26 mouse cellular contexts compared by ENCODE assay signal in the genomic region with DNA sequence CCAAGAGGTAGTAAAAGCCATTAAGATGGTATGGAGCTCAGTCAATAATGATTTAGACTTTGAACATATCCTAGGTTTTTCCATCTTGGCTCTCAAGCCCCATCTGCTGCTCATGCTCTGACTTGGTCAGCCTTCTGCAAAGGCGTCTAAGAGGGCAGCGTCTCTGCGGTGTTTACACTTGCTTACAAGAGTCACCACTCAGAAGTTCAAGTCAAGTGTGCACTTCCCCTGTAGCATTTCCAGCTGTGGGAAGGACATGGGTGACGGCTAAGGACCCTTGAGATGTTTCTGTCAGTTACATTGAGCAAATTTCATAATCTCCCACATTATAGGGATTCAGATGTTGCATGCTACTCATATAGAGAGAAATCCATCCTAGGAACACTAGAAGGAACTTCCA. TPM values are rescaled to one million over a fixed set of nuclear protein-coding genes. Genes with fewer than 3 reads are reported as not detected.
DNase-seq lines count a peak whose midpoint lies in the region; ATAC-seq and TF ChIP-seq lines count a peak whose summit lies in the region.
"Had no signal": no experiment of that assay in that cellular context is flagged by ENCODE, and none has a peak within 500 bp of the region (broad histone marks: within the 10 kb centered on the region; RNA-seq: fewer than 3 reads in every experiment).

No protein-coding gene starts in this region.

- no peaks in the 10 kb centered on the region for H3K4me1 ChIP-seq in kidney, postnatal 0 days (replicated peaks; ENCODE audit: insufficient read depth, low read length)
- H3K4me1 ChIP-seq in neural tube, embryonic 14.5 days (ENCODE audit: control insufficient read depth, insufficient read depth, low read length): no peaks in the 10 kb centered on the region
- H3K4me1 ChIP-seq in neural tube, embryonic 15.5 days: peaks cover 5% of the 10 kb centered on the region; the same call in 1 of the 2 replicates
- H3K4me1 ChIP-seq: embryonic facial prominence, embryonic 10.5 days; embryonic facial prominence, embryonic 13.5 days; forebrain, embryonic 12.5 days; forebrain, embryonic 15.5 days; heart, embryonic 10.5 days; hindbrain, embryonic 12.5 days; hindbrain, embryonic 15.5 days had no signal

- ATAC-seq in kidney, postnatal 0 days (replicated peaks; ENCODE audit: low FRiP score, low read depth): no peak
- no peak; the same call in 1 of the 2 replicates for ATAC-seq in neural tube, embryonic 14.5 days (ENCODE audit: low read depth)
- 0 out of 2 replicates have a peak, but pooled peaks have one; percentile 38 for ATAC-seq in neural tube, embryonic 15.5 days (ENCODE audit: low FRiP score)
- ATAC-seq: CD4-positive, CD25-positive, alpha-beta regulatory T cell, adult 4 months; forebrain, embryonic 15.5 days had no signal

- no peaks in the 10 kb centered on the region for H3K9me3 ChIP-seq in kidney, postnatal 0 days (replicated peaks; ENCODE audit: low read length)
- H3K9me3 ChIP-seq in neural tube, embryonic 14.5 days (ENCODE audit: control insufficient read depth, low read length): no peaks in the 10 kb centered on the region
- H3K9me3 ChIP-seq in neural tube, embryonic 15.5 days (replicated peaks): no peaks in the 10 kb centered on the region
- H3K9me3 ChIP-seq: embryonic facial prominence, embryonic 10.5 days; embryonic facial prominence, embryonic 13.5 days; forebrain, embryonic 12.5 days; forebrain, embryonic 15.5 days; heart, embryonic 10.5 days; hindbrain, embryonic 12.5 days; hindbrain, embryonic 15.5 days had no signal

- no peak for DNase-seq in kidney, postnatal 0 days (ENCODE audit: low spot score)
- no peak for DNase-seq in kidney, adult 9 months
- DNase-seq in lung, postnatal 36 days: peak; percentile 4
- DNase-seq in lung, postnatal 14 days: no peak
- no peak for DNase-seq in spleen, postnatal 4 days (ENCODE audit: low spot score in 2 of 2)
- DNase-seq: adrenal gland, adult 2 months; adrenal gland, postnatal 14 days; cerebellum, adult 11 months; cerebellum, adult 2 months; cerebellum, adult 9-11 months; cerebellum, postnatal 25 days; embryo, embryonic 11 days; gastrocnemius, postnatal 25 days; heart, adult 2 months had no signal

- H3K4me2 ChIP-seq in kidney, postnatal 0 days (ENCODE audit: low read length): no peak overlapping the region
- H3K4me2 ChIP-seq in neural tube, embryonic 14.5 days (ENCODE audit: low read depth, low read length): no peak overlapping the region
- H3K4me2 ChIP-seq in neural tube, embryonic 15.5 days: no peak overlapping the region
- H3K4me2 ChIP-seq: embryonic facial prominence, embryonic 13.5 days; forebrain, embryonic 12.5 days; forebrain, embryonic 15.5 days; hindbrain, embryonic 12.5 days; hindbrain, embryonic 15.5 days had no signal

- WGBS in kidney, postnatal 0 days: 69% methylated on average over 4 of the region's 4 CpGs
- 79% methylated on average over 4 of the region's 4 CpGs for WGBS in neural tube, embryonic 14.5 days
- 71% methylated on average over 4 of the region's 4 CpGs for WGBS in neural tube, embryonic 15.5 days

- H3K27me3 ChIP-seq in kidney, postnatal 0 days (ENCODE audit: insufficient read depth, low read length): no peaks in the 10 kb centered on the region
- no peaks in the 10 kb centered on the region for H3K27me3 ChIP-seq in neural tube, embryonic 14.5 days (ENCODE audit: control insufficient read depth, insufficient read depth, low read length)
- no peaks in the 10 kb centered on the region for H3K27me3 ChIP-seq in neural tube, embryonic 15.5 days (replicated peaks)
- H3K27me3 ChIP-seq: embryonic facial prominence, embryonic 13.5 days; forebrain, embryonic 12.5 days; forebrain, embryonic 15.5 days; hindbrain, embryonic 12.5 days; hindbrain, embryonic 15.5 days had no signal

- no peaks in the 10 kb centered on the region for H3K36me3 ChIP-seq in kidney, postnatal 0 days (ENCODE audit: insufficient read depth, low read length)
- no peaks in the 10 kb centered on the region for H3K36me3 ChIP-seq in neural tube, embryonic 14.5 days (ENCODE audit: control insufficient read depth, insufficient read depth, low read length)
- no peaks in the 10 kb centered on the region for H3K36me3 ChIP-seq in neural tube, embryonic 15.5 days
- H3K36me3 ChIP-seq: embryonic facial prominence, embryonic 10.5 days; embryonic facial prominence, embryonic 13.5 days; forebrain, embryonic 12.5 days; forebrain, embryonic 15.5 days; heart, embryonic 10.5 days; hindbrain, embryonic 12.5 days; hindbrain, embryonic 15.5 days had no signal

- H3K27ac ChIP-seq in kidney, postnatal 0 days: no peak overlapping the region
- H3K27ac ChIP-seq in neural tube, embryonic 14.5 days (ENCODE audit: low read depth, low read length): peak overlapping the region; percentile 18; the same call in 1 of the 2 replicates
- peak overlapping the region; percentile 60; the same call in 1 of the 2 replicates for H3K27ac ChIP-seq in neural tube, embryonic 15.5 days (replicated peaks)
- H3K27ac ChIP-seq: embryonic facial prominence, embryonic 10.5 days; embryonic facial prominence, embryonic 13.5 days; forebrain, embryonic 12.5 days; forebrain, embryonic 15.5 days; heart, adult 2 months; heart, embryonic 10.5 days; hindbrain, embryonic 12.5 days; hindbrain, embryonic 15.5 days had no signal

- H3K9ac ChIP-seq in kidney, postnatal 0 days (ENCODE audit: low read depth, low read length): no peak overlapping the region
- no peak overlapping the region for H3K9ac ChIP-seq in neural tube, embryonic 14.5 days (replicated peaks; ENCODE audit: low read depth, low read length)
- H3K9ac ChIP-seq in neural tube, embryonic 15.5 days (replicated peaks): no peak overlapping the region
- H3K9ac ChIP-seq: embryonic facial prominence, embryonic 13.5 days; forebrain, embryonic 12.5 days; forebrain, embryonic 15.5 days; hindbrain, embryonic 12.5 days; hindbrain, embryonic 15.5 days had no signal

- TF ChIP-seq CTCF in kidney, postnatal 0 days (IDR thresholded peaks at IDR 0.05; ENCODE audit: low read depth): peak; percentile 21; the same call in 1 of the 2 replicates

- no peak overlapping the region for H3K4me3 ChIP-seq in kidney, postnatal 0 days (replicated peaks; ENCODE audit: low read depth, low read length)
- no peak overlapping the region for H3K4me3 ChIP-seq in neural tube, embryonic 14.5 days (ENCODE audit: low read depth, low read length)
- H3K4me3 ChIP-seq in neural tube, embryonic 15.5 days (replicated peaks): no peak overlapping the region
- H3K4me3 ChIP-seq: embryonic facial prominence, embryonic 10.5 days; embryonic facial prominence, embryonic 13.5 days; erythroblast, embryonic 14.5 days; forebrain, embryonic 12.5 days; forebrain, embryonic 15.5 days; heart, adult 2 months; heart, embryonic 10.5 days; hindbrain, embryonic 12.5 days; hindbrain, embryonic 15.5 days had no signal

RNA-seq across cellular contexts. Expression of a gene that starts 40.1 kb away (rescaled TPM):
- not detected in 2 replicates for polyA plus RNA-seq in kidney, postnatal 0 days (2015; fragmentation: Nextera tagmentation; extraction: Ambion mirVana)
- polyA plus RNA-seq in neural tube, embryonic 14.5 days (2014; fragmentation: Nextera tagmentation; extraction: Ambion mirVana): 0.35 and 0.72 TPM in 2 replicates
- polyA plus RNA-seq in neural tube, embryonic 15.5 days (2015; fragmentation: Nextera tagmentation; extraction: Ambion mirVana): 1.1 and 1.2 TPM in 2 replicates
- polyA plus RNA-seq: adrenal gland, adult 2 months; C2C12; CD4-positive, CD25-positive, alpha-beta regulatory T cell, adult 4 months; embryonic facial prominence, embryonic 10.5 days; embryonic facial prominence, embryonic 13.5 days; erythroblast, embryonic 14.5 days; forebrain, embryonic 12.5 days; heart, embryonic 10.5 days; hindbrain, embryonic 12.5 days had no signal
